Mouse (Mus musculus) kidney, adult 18-20 months (tissue): ENCODE results near the gene Stk40.
"Not testable (repeated sequence)": the region's sequence is repeated elsewhere in the genome, so short reads cannot be mapped to it uniquely, and the experiment has no call there.

Source experiments
- DNase-seq: peaks from one replicate; pipeline ENCODE4 v3.0.0; 2021

The Stk40 gene

GRCm38 (mm10) chr4:126103590-126104068, at the start of gene Stk40:
TSS of gene Stk40 (plus strand) at chr4:126103957.
- peak; percentile 94 for DNase-seq

- no peak for DNase-seq
Measured at GRCm38 (mm10) chr4:126057207-126058133, 46.3 kb upstream of the Stk40 start.

- peak; percentile 90 for DNase-seq
Measured at GRCm38 (mm10) chr4:126058134-126058996, 45.4 kb upstream of the Stk40 start, which contains the start of gene Oscp1. TSS of gene Oscp1 (plus strand) at chr4:126058565.

GRCm38 (mm10) chr4:126058997-126059362, 44.8 kb upstream of the Stk40 start:
- DNase-seq: no peak

- DNase-seq: peak; percentile 12
Measured at GRCm38 (mm10) chr4:126062856-126063255, 40.9 kb upstream of the Stk40 start.

GRCm38 (mm10) chr4:126065241-126065640, 38.5 kb upstream of the Stk40 start:
- DNase-seq: no peak

- DNase-seq: no peak
Measured at GRCm38 (mm10) chr4:126067401-126068077, 36.2 kb upstream of the Stk40 start.

GRCm38 (mm10) chr4:126068842-126069241, 34.9 kb upstream of the Stk40 start:
- no peak for DNase-seq

GRCm38 (mm10) chr4:126077833-126078232, 25.9 kb upstream of the Stk40 start:
- no peak for DNase-seq

GRCm38 (mm10) chr4:126079266-126079665, 24.5 kb upstream of the Stk40 start:
- DNase-seq: no peak

- no peak for DNase-seq
Measured at GRCm38 (mm10) chr4:126081601-126082000, 22.2 kb upstream of the Stk40 start.

GRCm38 (mm10) chr4:126083021-126083420, 20.7 kb upstream of the Stk40 start:
- DNase-seq: no peak

- no peak for DNase-seq
Measured at GRCm38 (mm10) chr4:126084382-126084781, 19.4 kb upstream of the Stk40 start.

- peak; percentile 82 for DNase-seq
Measured at GRCm38 (mm10) chr4:126085996-126086576, 17.7 kb upstream of the Stk40 start.

- DNase-seq: peak; percentile 34
Measured at GRCm38 (mm10) chr4:126090101-126090847, 13.5 kb upstream of the Stk40 start.

- no peak for DNase-seq
Measured at GRCm38 (mm10) chr4:126090848-126091124, 13.0 kb upstream of the Stk40 start.

- no peak for DNase-seq
Measured at GRCm38 (mm10) chr4:126091873-126092272, 11.9 kb upstream of the Stk40 start.

GRCm38 (mm10) chr4:126095622-126096430, 7.9 kb upstream of the Stk40 start:
- not testable (repeated sequence) for DNase-seq

- DNase-seq: peak; percentile 94
Measured at GRCm38 (mm10) chr4:126096464-126097111, 7.2 kb upstream of the Stk40 start, which contains the start of gene Lsm10. TSS of gene Lsm10 (plus strand) at chr4:126096623.

- no peak for DNase-seq
Measured at GRCm38 (mm10) chr4:126097711-126098253, 6.0 kb upstream of the Stk40 start.
